Mouse (Mus musculus) kidney, adult 2 months (tissue): ENCODE data around the gene Foxl2. TPM values are rescaled to one million over a fixed set of nuclear protein-coding genes. Genes with fewer than 3 reads are reported as not detected.

Source experiments
- DNase-seq: peaks from one replicate; pipeline ENCODE4 v3.0.0; 2021
- H3K27ac ChIP-seq: fragments of 200-500 bp; 2 replicates; pipeline ENCODE4 v1.5.1; 2012; ENCODE audit warnings: low read depth, low read length, control low read depth, inconsistent platforms; ENCODE audit not compliant: insufficient read depth
- H3K27me3 ChIP-seq: fragments of 200-500 bp; replicated peaks from 2 replicates; pipeline ENCODE4 v1.6.1; 2012; ENCODE audit warnings: mild to moderate bottlenecking, moderate library complexity, low read length, inconsistent platforms; ENCODE audit not compliant: control insufficient read depth, insufficient read depth
- H3K36me3 ChIP-seq: fragments of 200-500 bp; 2 replicates; pipeline ENCODE4 v1.6.1; 2012; ENCODE audit warnings: mild to moderate bottlenecking, moderate library complexity, low read length, inconsistent platforms; ENCODE audit not compliant: control insufficient read depth, insufficient read depth
- H3K4me1 ChIP-seq: fragments of 200-500 bp; 2 replicates; pipeline ENCODE4 v1.6.1; 2011; ENCODE audit warnings: low read length; ENCODE audit not compliant: control insufficient read depth, insufficient read depth
- H3K4me3 ChIP-seq: fragments of 200-500 bp; 2 replicates; pipeline ENCODE4 v1.5.1; 2011; ENCODE audit warnings: mild to moderate bottlenecking, low read depth, low read length, control low read depth; ENCODE audit not compliant: insufficient read depth
- CTCF ChIP-seq: fragments of 200-500 bp; conservative IDR thresholded peaks from 2 replicates; pipeline ENCODE4 v1.5.1; 2011; ENCODE audit warnings: low read depth, mild to moderate bottlenecking, control low read depth, low read length, moderate library complexity, mixed read lengths; ENCODE audit not compliant: insufficient read depth, insufficient read length
- POLR2A ChIP-seq: fragments of 200-500 bp; IDR thresholded peaks from one replicate; pipeline ENCODE4 v1.6.1; 2011; ENCODE audit warnings: low read depth, low read length, control low read depth
- WGBS: fragments of 180-500 bp; shearing (Covaris S2); methylation state at CpG from one replicate; pipeline ENCODE4 v1.1.7; 2018; 5-methylcytosine and 5-hydroxymethylcytosine counted together
- polyA plus RNA-seq: library from polyadenylated mRNA; depleted of rRNA; stranded (reverse); fragments of >200 nt; gene quantifications from 2 replicates; pipeline ENCODE4 v1.2.3, GENCODE M21; 2012

Foxl2 gene
- polyA plus RNA-seq, 1 experiment: not detected

DNA sequence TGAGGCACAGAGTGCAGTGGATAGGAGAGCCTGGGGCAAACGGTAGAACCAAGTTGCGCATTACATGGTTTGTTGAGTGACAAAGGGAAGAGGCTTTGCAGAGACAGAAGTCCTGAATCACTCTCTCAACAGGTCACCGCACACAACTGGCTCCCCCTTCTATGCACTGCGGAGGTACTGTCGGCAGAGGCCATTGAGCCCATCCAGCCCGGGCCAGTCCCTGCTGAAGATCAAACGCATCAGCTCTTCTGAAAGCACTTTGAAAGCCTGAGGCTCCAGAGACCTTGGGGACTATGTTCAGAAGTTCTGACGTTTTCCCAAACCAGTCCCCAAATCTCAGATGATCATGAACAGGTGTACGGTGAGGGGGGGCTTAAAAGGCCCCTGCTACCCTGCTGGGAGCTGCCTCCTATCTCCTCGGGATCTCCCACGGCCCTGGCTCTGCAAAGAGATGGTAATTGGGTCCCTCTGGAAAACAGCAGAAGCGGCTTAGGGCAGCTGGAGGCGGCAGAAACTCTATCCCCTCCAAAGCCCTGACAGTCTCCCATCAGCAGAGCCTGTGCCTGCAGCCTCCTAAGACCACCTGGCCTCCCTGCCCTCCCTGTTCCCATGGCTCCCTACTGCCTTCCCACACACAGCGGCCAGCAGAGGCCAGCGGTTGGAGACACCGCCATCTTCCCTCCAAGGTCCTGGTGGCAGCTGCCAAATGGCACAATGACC lies 19.7 kb upstream of the Foxl2 start:
- 26% methylated on average over 16 of the region's 16 CpGs for WGBS

DNA sequence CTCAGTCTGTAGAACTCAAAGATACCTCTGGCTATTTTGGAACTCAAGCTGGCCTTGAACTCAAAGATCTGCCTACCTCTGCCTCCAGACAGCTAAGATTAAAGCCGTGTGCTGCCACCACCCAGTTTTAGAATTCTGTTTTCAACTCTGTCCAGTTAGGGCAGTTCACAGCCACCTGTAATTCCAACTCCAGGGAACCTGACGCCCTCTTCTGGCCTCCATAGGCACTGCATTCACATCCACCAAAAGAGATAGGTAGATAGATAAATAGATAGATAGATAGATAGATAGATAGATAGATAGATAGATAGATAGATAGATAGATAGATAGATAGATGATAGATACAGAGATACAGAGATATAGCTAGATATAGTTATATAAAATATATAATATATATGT lies 15.8 kb upstream of the Foxl2 start:
- no peaks in the 10 kb centered on the region for H3K4me1 ChIP-seq
- TF ChIP-seq CTCF (peak; percentile 45), POLR2A (no peak)
- no peak overlapping the region for H3K4me3 ChIP-seq
- H3K27ac ChIP-seq: no peak overlapping the region
- no peak for DNase-seq
- no peaks in the 10 kb centered on the region for H3K36me3 ChIP-seq
- 18% methylated on average over 2 of the region's 2 CpGs for WGBS
- no peaks in the 10 kb centered on the region for H3K27me3 ChIP-seq

More for the DNA sequence above, 19.7 kb upstream of the Foxl2 start:
- TF ChIP-seq POLR2A (no peak), CTCF (no peak)
- Histone ChIP-seq H3K27me3 (no peaks in the 10 kb centered on the region), H3K27ac (no peak overlapping the region), H3K4me1 (no peaks in the 10 kb centered on the region), H3K36me3 (no peaks in the 10 kb centered on the region), H3K4me3 (no peak overlapping the region)
- no peak for DNase-seq

DNA sequence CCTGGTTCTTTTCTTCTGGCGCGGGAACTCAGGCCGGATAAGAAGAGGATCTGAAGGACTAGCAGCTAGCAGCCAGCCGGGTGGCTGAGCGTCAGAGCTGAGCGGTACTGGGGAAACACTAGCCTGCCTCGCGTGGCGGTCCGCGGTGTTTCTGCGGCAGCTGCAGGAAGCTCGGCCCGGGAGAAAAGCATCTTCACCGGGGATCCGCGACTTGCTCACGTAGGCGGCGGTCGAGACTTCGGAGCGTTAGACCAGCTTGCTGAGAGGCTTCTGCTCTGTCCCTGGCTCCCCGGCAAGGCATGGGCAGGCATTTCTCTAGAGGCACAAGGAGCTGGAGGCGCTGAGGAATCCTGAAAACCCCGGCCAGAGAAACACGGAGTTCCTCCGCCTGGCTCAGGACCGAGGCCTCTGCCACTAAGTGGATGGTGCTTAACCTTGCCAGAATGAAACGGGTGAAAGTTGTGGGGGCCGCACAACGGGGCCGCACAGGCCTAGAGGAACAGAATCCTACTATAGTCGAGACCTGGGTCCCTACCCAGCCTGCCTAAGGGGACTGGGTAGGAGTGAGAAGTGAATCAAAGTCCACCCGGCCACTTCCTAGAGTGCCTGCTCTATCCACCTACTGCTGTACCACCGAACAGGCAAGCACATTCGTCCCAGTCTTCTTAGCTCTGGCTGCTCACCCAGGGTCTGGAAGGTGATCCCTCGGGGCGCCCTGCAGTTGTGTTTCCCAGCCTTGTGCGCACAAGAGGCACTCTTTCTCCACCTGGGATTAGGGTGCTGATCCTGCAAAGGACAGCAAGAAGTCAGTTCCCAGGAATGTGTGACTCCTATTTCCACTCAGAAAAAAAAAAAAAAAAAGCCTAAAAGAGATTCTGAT lies 2.7 kb upstream of the Foxl2 start:
- Histone ChIP-seq H3K4me3 (no peak overlapping the region), H3K36me3 (no peaks in the 10 kb centered on the region), H3K27ac (no peak overlapping the region), H3K4me1 (no peaks in the 10 kb centered on the region), H3K27me3 (peaks cover 17% of the 10 kb centered on the region)
- 1% methylated on average over 40 of the region's 40 CpGs for WGBS
- no peak for DNase-seq
- TF ChIP-seq POLR2A (no peak), CTCF (no peak)

DNA sequence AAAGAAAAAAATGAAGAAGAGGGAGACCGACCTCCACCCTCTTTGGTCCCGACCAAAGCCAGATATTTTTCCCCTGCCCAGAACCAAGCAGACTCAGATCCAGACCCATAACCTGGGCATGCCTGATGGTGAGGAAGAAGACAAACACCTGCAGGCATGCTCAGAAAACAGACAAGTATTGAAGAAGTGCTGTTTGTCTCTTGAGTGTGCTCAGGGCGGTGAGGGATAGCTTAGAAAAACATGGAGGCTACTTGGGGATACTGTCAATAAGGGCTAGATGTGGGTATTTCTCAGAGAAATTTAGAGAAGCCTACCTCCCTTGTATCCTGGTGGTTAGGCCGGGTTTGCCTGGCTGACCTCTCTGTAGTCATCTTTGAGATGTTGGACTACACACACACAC lies 1.8 kb upstream of the Foxl2 start:
- H3K36me3 ChIP-seq: no peaks in the 10 kb centered on the region
- no peak overlapping the region for H3K4me3 ChIP-seq
- 6% methylated on average over 4 of the region's 4 CpGs for WGBS
- no peak for DNase-seq
- H3K27me3 ChIP-seq: peaks cover 20% of the 10 kb centered on the region
- no peaks in the 10 kb centered on the region for H3K4me1 ChIP-seq
- no peak for TF ChIP-seq POLR2A
- no peak for TF ChIP-seq CTCF
- H3K27ac ChIP-seq: no peak overlapping the region

DNA sequence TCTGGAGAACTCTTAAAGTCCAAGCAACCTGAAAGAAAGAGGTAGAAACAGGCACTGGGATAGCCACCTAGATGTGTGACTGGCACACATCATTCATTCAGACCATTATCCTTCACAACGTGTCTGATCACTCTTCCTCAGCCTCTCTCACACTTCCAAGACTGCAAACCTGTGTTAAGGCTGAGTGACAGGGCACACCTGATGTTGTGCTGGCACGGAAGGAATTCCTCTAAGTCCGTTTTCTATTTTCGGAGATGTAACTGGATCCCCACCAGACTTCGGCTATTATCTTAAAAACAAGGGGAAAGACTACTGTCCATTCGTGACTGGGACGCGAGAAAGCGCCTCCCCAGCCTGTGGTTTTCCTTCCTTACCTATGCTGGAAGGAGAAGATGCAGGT lies 1.3 kb upstream of the Foxl2 start:
- Histone ChIP-seq H3K4me3 (no peak overlapping the region), H3K27me3 (peaks cover 22% of the 10 kb centered on the region), H3K36me3 (no peaks in the 10 kb centered on the region), H3K27ac (no peak overlapping the region), H3K4me1 (no peaks in the 10 kb centered on the region)
- no peak for TF ChIP-seq POLR2A
- TF ChIP-seq CTCF: no peak
- no peak for DNase-seq
- WGBS: 4% methylated on average over 9 of the region's 9 CpGs

DNA sequence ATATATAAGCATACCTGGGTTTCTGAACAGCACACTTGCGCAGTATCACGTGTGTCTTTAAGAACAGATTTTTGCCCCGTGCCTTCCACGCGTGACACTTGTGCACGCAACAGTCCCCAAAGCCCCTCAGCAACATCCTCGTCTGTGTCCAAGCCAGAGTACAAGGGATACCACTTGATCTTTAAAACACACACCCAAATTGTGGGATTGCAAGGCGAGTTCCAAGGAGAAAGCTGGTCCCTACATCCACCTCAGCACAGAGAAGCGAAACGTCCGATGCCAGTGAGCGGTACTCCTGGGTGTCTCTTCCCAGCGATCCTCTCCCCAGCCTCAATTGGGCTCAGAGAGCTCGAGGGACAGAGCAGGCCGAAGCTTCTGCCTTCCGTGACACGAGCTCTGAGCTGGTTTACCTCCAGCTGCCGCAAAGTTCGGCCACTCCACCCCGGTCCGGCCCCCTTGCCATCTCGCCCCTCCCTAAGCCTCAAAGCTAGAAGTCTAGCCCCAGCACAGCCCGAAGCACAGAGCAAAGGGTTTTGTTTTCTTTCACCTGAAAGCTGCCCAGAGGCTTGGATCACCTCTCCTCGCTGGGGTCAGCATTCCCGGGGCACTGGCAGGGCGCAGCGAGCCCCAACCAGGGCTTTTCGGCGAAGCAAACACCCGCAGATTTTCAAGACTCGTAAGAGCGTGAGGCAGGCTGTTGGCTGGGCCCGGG lies 541 bp upstream of the Foxl2 start:
- no peaks in the 10 kb centered on the region for H3K36me3 ChIP-seq
- H3K4me3 ChIP-seq: no peak overlapping the region
- peaks cover 23% of the 10 kb centered on the region for H3K27me3 ChIP-seq
- WGBS: 4% methylated on average over 33 of the region's 33 CpGs
- H3K27ac ChIP-seq: no peak overlapping the region
- no peak for DNase-seq
- no peaks in the 10 kb centered on the region for H3K4me1 ChIP-seq
- TF ChIP-seq CTCF: no peak
- no peak for TF ChIP-seq POLR2A
